Mouse (Mus musculus) left cerebral cortex, postnatal 14 days (tissue): ENCODE results near the gene Il22ra2. TPM values are rescaled to one million over a fixed set of nuclear protein-coding genes. Genes with fewer than 3 reads are reported as not detected.
"Not testable (repeated sequence)": the region's sequence is repeated elsewhere in the genome, so short reads cannot be mapped to it uniquely, and the experiment has no call there.

Source experiments
- DNase-seq, 2 experiments: peaks; one replicate each; pipeline ENCODE4 v3.0.0; 2021 to 2022; ENCODE audit warnings: low spot score in 2 of 2, mixed read lengths in 1 of 2
- intact Hi-C: fragments of 180-260 bp; cut with DNase I; formaldehyde crosslinking; loops from one replicate; pipeline ENCODE4 v1.15.1; 2025
- total RNA-seq, 2 experiments: library from RNA; stranded (reverse); gene quantifications; 2 replicates each; pipeline ENCODE4 v1.2.3; 2021

Il22ra2 gene
- total RNA-seq, 2 experiments from 2014 or later: not detected

DNA sequence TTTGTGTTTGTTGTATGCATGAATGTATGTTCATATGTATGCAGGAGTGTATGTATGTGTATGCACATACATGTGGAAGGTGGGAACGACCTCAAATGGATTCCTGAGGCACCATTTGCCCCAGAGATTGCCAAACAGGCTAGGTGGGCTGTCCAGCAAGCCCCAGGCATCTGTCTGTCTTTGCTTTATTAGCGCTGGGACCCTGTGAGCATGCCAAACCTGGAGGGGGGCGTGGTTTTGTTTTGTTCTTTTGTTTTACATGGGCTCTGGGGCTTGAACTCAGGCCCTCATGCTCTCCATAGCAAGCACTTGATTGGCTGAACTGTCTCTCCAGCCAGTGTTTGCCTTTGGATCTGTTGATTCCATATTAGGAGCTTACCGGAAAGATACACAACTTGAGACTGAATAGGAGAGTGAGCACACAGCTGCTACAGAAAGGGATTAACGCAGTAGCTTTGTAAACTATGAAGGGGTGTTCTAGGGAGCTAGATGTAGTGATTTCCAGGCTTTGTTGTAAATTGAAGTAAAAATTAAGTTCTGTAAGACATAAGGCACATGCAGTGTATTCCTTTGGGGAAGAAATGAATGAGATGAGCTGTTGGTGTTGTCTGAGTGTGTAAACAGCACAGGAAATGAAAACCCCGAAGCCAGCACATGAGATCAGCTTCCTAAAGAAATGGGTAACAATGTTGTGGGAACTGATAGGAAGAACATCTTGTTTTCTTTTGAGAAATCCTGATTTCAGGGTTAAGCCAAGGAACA, 22.3 kb upstream of the Il22ra2 start:
- no peak for DNase-seq
- intact Hi-C loops: no loop called here

DNA sequence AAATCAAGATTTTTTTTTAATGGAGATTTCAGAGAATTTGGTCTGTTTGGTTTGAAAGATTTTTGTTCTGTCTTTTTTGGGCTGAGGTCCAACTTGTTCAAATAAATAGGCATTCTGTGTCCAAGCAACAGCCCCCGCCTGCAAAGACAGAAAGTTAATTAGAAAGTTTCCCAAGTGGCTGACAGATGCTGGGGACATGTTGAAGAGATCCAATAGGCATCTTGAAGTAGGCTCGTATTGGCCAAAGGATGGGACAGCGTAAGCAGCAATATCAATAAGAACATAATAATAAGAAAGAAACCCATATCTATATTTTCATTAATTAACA, 21.7 kb upstream of the Il22ra2 start:
- intact Hi-C loops: no loop called here
- DNase-seq: no peak

GRCm38 (mm10) chr10:19601502-19601901, 20.3 kb upstream of the Il22ra2 start:
- intact Hi-C loops: not testable (repeated sequence)

GRCm38 (mm10) chr10:19603231-19603630, 18.6 kb upstream of the Il22ra2 start:
- intact Hi-C loops: no loop called here
- no peak for DNase-seq

More at GRCm38 (mm10) chr10:19601502-19601901, 20.3 kb upstream of the Il22ra2 start:
- DNase-seq: peak in 1 of 2 experiments; percentile 18

GRCm38 (mm10) chr10:19609125-19609524, 12.7 kb upstream of the Il22ra2 start:
- intact Hi-C loops: no loop called here
- no peak for DNase-seq

DNA sequence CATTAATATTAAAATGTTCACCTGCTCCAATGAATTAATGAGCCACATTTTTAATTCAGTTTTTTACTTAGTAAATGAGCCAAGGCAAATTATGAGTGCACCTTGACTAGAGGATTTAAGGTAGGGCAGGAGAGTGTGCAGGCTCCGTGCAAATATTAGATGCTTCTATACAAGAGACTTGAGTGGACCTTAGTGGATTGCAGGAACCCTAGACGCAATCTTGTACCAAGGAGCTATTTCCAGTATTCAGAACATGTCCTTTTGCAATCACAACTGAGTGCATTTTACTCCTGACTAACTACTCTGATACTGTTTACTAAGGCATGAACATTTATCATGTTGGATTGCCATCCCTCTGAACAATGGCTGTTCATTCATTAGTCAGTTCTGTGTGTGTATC, 10.2 kb upstream of the Il22ra2 start:
- intact Hi-C loops: no loop called here

DNA sequence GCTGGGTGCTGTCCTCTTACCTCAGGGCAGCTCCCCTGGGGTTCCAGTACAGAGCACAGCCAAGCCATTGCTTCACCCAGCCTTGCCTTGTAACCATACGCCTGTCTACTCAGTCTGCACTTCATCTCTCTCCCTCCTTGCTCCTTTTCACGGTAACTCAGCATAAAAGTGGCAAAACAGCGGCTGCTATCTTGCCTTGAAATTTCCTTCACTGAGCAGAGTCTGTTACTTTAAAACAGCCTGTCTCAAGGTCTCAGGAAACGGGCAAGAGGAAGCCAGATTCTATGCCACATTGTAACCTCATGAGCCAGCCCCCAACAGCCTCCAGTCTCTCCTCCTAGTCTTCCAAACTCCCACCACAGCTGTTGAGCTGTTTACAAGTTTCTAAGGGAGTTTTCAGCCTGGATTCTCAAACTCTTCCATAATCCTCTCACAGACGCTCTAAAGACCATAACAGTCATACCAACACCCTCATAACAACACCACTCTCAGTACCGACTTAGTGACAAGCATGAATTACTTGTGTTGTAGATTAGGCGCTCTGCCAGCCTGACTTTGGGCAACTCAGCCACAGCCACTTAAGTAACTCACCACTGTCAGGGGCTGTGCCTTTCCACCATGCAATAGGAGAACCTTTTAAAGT, 8.6 kb upstream of the Il22ra2 start:
- intact Hi-C loops: no loop called here
- peak in 1 of 2 experiments; percentile 37 for DNase-seq

More for the DNA sequence above, 10.2 kb upstream of the Il22ra2 start:
- DNase-seq: no peak

DNA sequence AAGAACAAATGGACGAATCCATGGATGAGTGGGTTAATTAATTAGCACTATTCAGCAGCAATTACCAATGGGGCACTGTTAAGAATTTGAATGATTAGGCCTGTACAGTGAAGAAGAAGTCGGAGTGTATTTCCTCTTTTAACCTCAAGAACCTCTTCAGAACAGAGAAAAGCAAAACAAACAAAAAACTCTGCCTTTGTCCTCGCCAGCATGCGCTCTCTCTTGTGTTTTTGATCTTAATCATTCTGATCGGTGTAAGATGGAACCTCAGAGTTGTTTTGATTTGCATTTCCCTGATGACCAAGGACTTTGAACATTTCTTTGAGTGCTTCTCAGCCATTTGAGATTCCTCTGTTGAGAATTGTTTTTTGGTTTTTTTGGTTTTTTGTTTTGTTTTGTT, 2.1 kb upstream of the Il22ra2 start:
- intact Hi-C loops: no loop called here
- no peak for DNase-seq

DNA sequence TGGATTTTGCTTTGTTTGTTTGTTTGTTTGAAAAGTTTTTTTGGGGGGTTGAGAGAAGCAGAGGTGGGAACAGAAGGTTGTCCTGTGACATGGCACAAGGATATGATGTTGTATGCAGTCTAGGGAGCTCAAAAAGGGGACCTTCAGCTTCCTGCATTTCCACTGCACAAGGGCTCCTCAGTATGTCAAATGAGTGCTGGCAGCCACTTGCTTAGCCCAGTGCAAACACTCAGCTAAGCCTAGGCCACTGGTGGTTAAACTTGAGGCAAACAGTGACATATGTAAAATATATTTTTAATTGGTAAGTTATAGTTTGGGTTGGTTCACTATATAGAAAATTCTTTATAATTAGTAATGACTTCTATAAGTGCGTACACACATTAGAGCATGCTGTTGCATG, 2.8 kb downstream of the Il22ra2 start:
- DNase-seq: no peak

DNA sequence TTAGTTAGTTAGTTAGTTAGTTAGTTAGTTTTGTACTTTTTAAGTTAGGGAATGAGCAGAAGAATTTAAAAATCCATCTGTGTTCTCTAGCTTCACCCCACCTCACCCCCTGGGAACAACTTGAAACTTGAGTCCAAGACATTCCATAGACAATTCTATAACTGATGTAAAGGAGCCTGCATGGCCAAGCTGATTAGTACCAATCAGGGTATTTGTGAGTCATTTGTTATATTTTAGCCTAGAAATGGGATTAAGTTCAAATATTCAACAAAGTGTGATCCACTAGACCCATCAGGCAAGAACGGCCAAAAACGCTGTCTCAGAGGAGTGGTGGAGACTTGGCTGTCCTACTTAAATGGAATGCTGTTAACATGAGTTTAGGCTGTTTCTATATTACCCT, 5.5 kb downstream of the Il22ra2 start:
- DNase-seq: no peak
- intact Hi-C loops: no loop called here

More for the DNA sequence above, 2.8 kb downstream of the Il22ra2 start:
- intact Hi-C loops: no loop called here

- DNase-seq: no peak
- intact Hi-C loops: no loop called here
Measured at GRCm38 (mm10) chr10:19627748-19628147, 6.0 kb downstream of the Il22ra2 start.

DNA sequence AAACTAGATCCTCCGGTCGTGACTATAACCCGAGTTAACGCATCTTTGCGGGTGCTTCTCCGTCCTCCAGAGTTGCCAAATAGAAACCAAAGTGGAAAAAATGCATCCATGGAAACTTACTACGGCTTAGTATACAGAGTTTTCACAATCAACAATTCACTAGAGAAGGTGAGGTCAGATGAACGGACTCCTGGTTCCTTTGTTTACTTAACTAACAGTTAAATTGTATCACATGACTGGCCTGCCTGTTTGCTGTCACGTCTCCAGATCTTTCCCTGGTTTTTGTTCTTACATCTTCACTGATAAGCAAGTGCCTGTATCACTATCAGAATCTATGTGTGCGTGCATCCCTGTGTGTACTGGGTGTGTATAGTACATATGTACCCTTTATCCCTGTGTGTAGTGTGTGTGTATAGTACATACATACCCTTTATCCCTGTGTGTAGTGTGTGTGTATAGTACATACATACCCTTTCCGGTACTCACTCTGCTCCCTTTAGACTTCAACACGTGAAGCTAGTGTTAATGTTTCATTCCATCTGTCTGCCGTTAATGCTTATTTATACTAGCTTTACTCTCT, 9.9 kb downstream of the Il22ra2 start:
- intact Hi-C loops: no loop called here
- DNase-seq: no peak

GRCm38 (mm10) chr10:19638851-19639250, 17.1 kb downstream of the Il22ra2 start:
- intact Hi-C loops: no loop called here
- no peak for DNase-seq

DNA sequence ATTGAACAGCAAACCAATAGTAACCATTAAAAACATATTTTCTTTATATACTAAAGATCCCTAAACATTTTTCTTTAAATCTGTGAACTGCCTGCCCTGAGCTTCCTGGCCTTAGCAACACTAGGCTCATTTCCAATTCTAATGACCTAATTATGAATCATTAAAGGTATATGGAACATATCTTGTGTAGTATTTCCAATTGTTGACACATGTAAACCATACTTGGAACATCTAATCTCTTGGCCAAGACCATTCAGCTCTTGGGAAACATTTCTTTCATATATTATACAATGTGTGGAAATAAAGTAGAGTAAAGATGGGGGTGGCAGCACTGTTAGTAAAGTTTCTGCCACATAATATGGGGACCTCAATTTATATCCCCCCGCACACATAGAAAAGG, 17.8 kb downstream of the Il22ra2 start:
- intact Hi-C loops: no loop called here

DNA sequence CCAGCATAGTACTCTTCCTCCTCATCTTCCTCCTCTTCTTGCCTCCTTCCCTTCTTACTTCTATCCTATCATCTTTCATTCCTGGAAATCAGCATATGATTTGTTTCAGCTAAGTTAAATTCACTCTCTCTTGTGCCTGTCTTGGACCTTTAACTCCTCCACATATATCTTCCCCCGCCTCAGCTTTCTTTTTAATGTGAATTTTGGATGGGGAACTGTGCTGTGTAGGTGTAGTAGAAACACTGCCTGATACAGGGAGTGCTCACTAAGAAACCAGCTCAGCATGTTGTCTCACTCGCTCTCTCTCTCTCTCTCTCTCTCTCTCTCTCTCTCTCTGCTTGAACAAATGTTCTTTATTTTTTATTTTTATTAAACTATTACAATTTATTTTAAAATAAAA, 23.3 kb downstream of the Il22ra2 start:
- intact Hi-C loops: no loop called here
- peak; percentile 3 to 6 for DNase-seq

More for the DNA sequence above, 17.8 kb downstream of the Il22ra2 start:
- DNase-seq: no peak

DNA sequence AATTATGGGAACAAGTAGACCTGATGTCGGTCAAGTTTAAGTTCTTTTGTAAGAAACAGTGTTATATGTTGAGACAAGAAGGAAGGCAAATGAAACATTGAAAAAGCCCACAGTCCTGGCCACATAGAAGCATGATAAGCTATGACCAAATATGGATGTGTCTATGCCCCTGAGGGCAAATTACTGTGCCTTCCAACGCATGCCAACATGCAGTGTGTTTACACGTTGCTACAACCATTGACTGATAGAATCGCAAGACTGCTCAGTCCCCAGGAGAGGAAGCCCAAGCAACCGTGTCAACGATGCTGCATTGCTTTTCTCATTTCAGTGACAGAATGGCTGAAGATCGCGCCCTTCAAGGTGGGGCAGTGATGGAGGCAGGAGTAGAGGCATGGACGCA, 35.6 kb downstream of the Il22ra2 start:
- intact Hi-C loops: no loop called here
- DNase-seq: no peak

DNA sequence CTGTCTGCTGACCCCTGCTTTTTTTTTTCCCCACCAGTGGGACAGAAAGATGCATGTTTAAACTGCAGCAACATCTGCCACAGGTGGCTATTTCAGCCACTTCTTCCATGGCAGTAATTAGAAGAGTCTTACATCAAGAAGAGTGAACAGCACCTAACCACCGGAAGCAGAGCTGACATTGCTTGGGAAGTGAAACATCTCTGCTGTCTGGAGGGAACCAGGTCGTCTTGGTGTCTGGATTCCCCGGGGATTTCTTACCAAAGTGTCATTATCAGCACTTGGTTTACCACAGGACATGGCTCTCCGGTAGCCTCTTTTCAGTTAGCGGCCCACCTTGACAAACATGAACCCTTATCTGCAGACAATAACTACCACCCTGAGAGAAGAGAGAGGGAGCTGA, 38.2 kb downstream of the Il22ra2 start:
- intact Hi-C loops: no loop called here
- DNase-seq: no peak

DNA sequence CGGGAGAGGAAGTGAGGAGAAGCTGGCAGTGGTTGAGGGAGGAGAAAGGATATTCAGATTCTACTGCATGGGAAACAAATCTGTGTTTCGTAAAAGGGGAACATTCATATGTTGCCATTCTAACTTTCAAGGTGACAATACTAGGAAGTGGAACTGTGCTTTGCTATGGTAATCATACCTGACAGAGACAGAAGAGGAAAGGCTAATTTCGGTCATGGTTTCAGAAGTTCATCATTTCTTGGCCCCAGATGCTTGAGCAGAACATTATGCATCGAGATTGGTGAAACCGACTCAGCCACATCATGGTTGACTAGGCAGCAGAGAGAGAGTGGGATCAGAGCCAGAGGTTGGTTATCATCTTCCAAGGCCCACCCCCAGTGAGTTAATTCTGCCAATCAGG, 47.2 kb downstream of the Il22ra2 start:
- intact Hi-C loops: no loop called here

DNA sequence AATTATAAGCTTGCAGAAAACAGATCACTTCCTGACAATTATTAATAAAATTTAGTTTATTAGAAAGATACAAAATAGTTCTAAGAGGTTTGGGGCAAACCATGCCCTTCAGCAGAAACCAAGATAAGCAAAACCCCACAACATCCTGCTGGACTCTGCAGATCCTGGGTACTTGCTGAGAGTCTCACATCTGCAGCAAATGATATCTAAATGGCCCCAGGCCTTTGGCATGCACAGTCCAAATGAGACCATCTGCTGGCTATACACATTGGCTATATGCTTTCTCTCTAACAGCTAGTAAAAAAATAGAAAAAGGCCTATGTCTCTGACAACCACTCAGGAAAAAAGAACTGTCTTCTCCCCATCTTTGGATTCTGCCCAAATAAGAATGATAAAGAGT, 50.2 kb downstream of the Il22ra2 start:
- no peak for DNase-seq
- intact Hi-C loops: no loop called here

More for the DNA sequence above, 47.2 kb downstream of the Il22ra2 start:
- no peak for DNase-seq

DNA sequence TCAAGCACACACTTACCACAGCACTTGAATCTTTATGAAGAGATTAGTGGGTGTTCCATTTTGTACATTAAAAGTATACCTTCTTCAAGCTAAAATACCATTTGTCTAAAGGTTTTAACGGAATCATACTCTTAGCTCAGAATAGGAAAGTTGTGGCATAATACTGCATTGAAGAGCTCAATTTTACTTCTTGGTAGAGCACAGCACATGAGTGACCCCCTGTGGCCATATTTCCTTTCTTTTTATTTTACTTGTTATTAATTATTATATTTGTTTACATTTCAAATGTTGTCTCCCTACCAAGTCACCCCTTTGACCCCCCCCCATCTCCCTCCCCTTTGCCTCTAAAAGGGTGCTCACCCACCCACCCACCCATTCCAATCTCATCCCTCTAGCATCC, 51.3 kb downstream of the Il22ra2 start:
- intact Hi-C loops: no loop called here
- DNase-seq: no peak
